Mouse (Mus musculus) megakaryocyte, embryonic 14.5 days (primary cell): ENCODE measurements around the gene Fgfr2.

Experiments used
- FLI1 ChIP-seq: IDR thresholded peaks from 2 replicates; pipeline ENCODE4 v1.6.1; 2012; ENCODE audit warnings: low read length, inconsistent platforms, mixed read lengths
- GATA1 ChIP-seq: IDR thresholded peaks from 3 replicates; pipeline ENCODE4 v1.6.1; 2012; ENCODE audit warnings: mixed read lengths, low read length, inconsistent platforms, borderline replicate concordance

DNA sequence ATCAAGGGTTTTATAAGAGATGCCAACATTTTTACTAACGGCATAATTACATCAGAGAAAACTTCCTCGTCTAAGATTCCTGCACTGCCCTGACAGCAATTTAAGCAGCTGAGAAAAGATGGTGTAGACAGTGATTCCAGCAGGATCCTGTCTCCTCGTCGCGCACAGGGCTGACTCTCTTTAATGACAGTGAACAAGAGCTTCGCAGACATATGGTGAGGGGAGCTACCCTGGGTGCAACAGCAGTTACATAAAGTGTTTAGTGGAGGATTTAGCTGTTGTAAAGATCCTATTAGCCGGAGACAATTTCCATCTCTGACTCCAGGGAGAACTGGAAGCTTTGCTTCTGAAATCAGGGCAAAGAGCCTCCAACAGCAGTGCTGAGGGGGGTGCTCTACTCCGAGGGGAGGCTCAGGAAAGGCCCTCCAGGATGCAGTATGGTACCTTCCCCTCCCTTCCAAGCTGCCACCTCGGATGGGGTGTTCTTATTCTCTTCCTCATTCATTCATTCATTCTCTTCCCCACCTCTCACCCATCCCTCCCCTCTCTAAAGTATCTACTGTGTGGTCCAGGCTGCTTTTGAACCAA is 63.5 kb downstream of the Fgfr2 start:
- TF ChIP-seq GATA1: no peak
- TF ChIP-seq FLI1: no peak
